Mouse (Mus musculus): ENCODE measurements around the gene Slc35a5. TPM values are rescaled to one million over a fixed set of nuclear protein-coding genes. Genes with fewer than 3 reads are reported as not detected.

Gene Slc35a5
- polyA plus RNA-seq, 1 experiment from 2014 or later, result 21.6 TPM

- H3K9me3 ChIP-seq (ENCODE audit: control insufficient read depth, low read length), result no peaks in the 10 kb centered on the region
- no peak overlapping the region for H3K9ac ChIP-seq (ENCODE audit: low read length)
- H3K27me3 ChIP-seq (ENCODE audit: control insufficient read depth, insufficient read depth, low read depth, low read length), result no peaks in the 10 kb centered on the region
- H3K27ac ChIP-seq (ENCODE audit: low read length), result no peak overlapping the region
- no peak overlapping the region for H3K4me2 ChIP-seq (ENCODE audit: low read depth, low read length)
- H3K4me3 ChIP-seq (ENCODE audit: low read length), result no peak overlapping the region
- no peaks in the 10 kb centered on the region for H3K36me3 ChIP-seq (ENCODE audit: control insufficient read depth, insufficient read depth, low read length)
- peaks cover 6% of the 10 kb centered on the region for H3K4me1 ChIP-seq (replicated peaks; ENCODE audit: control insufficient read depth, insufficient read depth, low read length)
- no peak for ATAC-seq (ENCODE audit: low read depth)
- 58% methylated on average over 5 of the region's 5 CpGs for WGBS
Observed at GRCm38 (mm10) chr16:45122571-45122970, 35.9 kb downstream of the Slc35a5 start.

- no peaks in the 10 kb centered on the region for H3K36me3 ChIP-seq (ENCODE audit: control insufficient read depth, insufficient read depth, low read length)
- peaks cover 6% of the 10 kb centered on the region for H3K4me1 ChIP-seq (replicated peaks; ENCODE audit: control insufficient read depth, insufficient read depth, low read length)
- 34% methylated on average over 5 of the region's 5 CpGs for WGBS
- no peaks in the 10 kb centered on the region for H3K9me3 ChIP-seq (ENCODE audit: control insufficient read depth, low read length)
- H3K27me3 ChIP-seq (ENCODE audit: control insufficient read depth, insufficient read depth, low read depth, low read length), result no peaks in the 10 kb centered on the region
- no peak overlapping the region for H3K9ac ChIP-seq (ENCODE audit: low read length)
- H3K27ac ChIP-seq (ENCODE audit: low read length), result peak overlapping the region; percentile 32; the same call in 1 of the 2 replicates
- H3K4me3 ChIP-seq (ENCODE audit: low read length), result no peak overlapping the region
- H3K4me2 ChIP-seq (ENCODE audit: low read depth, low read length), result no peak overlapping the region
- peak; percentile 80 for ATAC-seq (ENCODE audit: low read depth)
Observed at GRCm38 (mm10) chr16:45120844-45121425, 37.6 kb downstream of the Slc35a5 start.

- no peak overlapping the region for H3K4me3 ChIP-seq (ENCODE audit: low read length)
- WGBS, result 52% methylated on average over 3 of the region's 3 CpGs
- peaks cover 6% of the 10 kb centered on the region for H3K4me1 ChIP-seq (replicated peaks; ENCODE audit: control insufficient read depth, insufficient read depth, low read length)
- H3K27me3 ChIP-seq (ENCODE audit: control insufficient read depth, insufficient read depth, low read depth, low read length), result no peaks in the 10 kb centered on the region
- H3K27ac ChIP-seq (ENCODE audit: low read length), result no peak overlapping the region
- H3K9ac ChIP-seq (ENCODE audit: low read length), result no peak overlapping the region
- no peaks in the 10 kb centered on the region for H3K9me3 ChIP-seq (ENCODE audit: control insufficient read depth, low read length)
- H3K36me3 ChIP-seq (ENCODE audit: control insufficient read depth, insufficient read depth, low read length), result no peaks in the 10 kb centered on the region
- no peak overlapping the region for H3K4me2 ChIP-seq (ENCODE audit: low read depth, low read length)
- peak; percentile 44; the same call in 1 of the 2 replicates for ATAC-seq (ENCODE audit: low read depth)
Observed at GRCm38 (mm10) chr16:45118760-45119159, 39.7 kb downstream of the Slc35a5 start.

- ATAC-seq (ENCODE audit: low read depth), result no peak
- H3K36me3 ChIP-seq (ENCODE audit: control insufficient read depth, insufficient read depth, low read length), result no peaks in the 10 kb centered on the region
- WGBS, result 89% methylated on average over 3 of the region's 3 CpGs
Observed at GRCm38 (mm10) chr16:45117200-45117599, 41.3 kb downstream of the Slc35a5 start.

GRCm38 (mm10) chr16:45110498-45110897, 48.0 kb downstream of the Slc35a5 start:
- no peak overlapping the region for H3K4me3 ChIP-seq (ENCODE audit: low read length)
- H3K4me1 ChIP-seq (replicated peaks; ENCODE audit: control insufficient read depth, insufficient read depth, low read length), result peaks cover 6% of the 10 kb centered on the region; the same call in 1 of the 2 replicates
- no peaks in the 10 kb centered on the region for H3K27me3 ChIP-seq (ENCODE audit: control insufficient read depth, insufficient read depth, low read depth, low read length)
- peak; percentile 94 for ATAC-seq (ENCODE audit: low read depth)
- 12% methylated on average over 4 of the region's 4 CpGs for WGBS
- no peak overlapping the region for H3K9ac ChIP-seq (ENCODE audit: low read length)
- H3K36me3 ChIP-seq (ENCODE audit: control insufficient read depth, insufficient read depth, low read length), result no peaks in the 10 kb centered on the region
- H3K27ac ChIP-seq (ENCODE audit: low read length), result peak overlapping the region; percentile 59; the same call in 1 of the 2 replicates
- H3K9me3 ChIP-seq (ENCODE audit: control insufficient read depth, low read length), result no peaks in the 10 kb centered on the region
- H3K4me2 ChIP-seq (ENCODE audit: low read depth, low read length), result no peak overlapping the region

More at GRCm38 (mm10) chr16:45117200-45117599, 41.3 kb downstream of the Slc35a5 start:
- no peak overlapping the region for H3K4me2 ChIP-seq (ENCODE audit: low read depth, low read length)
- H3K9ac ChIP-seq (ENCODE audit: low read length), result no peak overlapping the region
- H3K4me1 ChIP-seq (replicated peaks; ENCODE audit: control insufficient read depth, insufficient read depth, low read length), result peaks cover 6% of the 10 kb centered on the region
- no peak overlapping the region for H3K27ac ChIP-seq (ENCODE audit: low read length)
- no peak overlapping the region for H3K4me3 ChIP-seq (ENCODE audit: low read length)
- H3K27me3 ChIP-seq (ENCODE audit: control insufficient read depth, insufficient read depth, low read depth, low read length), result no peaks in the 10 kb centered on the region
- H3K9me3 ChIP-seq (ENCODE audit: control insufficient read depth, low read length), result no peaks in the 10 kb centered on the region

GRCm38 (mm10) chr16:45108203-45108878, 50.2 kb downstream of the Slc35a5 start:
- no peak overlapping the region for H3K4me3 ChIP-seq (ENCODE audit: low read length)
- no peak for ATAC-seq (ENCODE audit: low read depth)
- H3K9me3 ChIP-seq (ENCODE audit: control insufficient read depth, low read length), result no peaks in the 10 kb centered on the region
- 43% methylated on average over 5 of the region's 5 CpGs for WGBS
- H3K36me3 ChIP-seq (ENCODE audit: control insufficient read depth, insufficient read depth, low read length), result no peaks in the 10 kb centered on the region
- no peak overlapping the region for H3K4me2 ChIP-seq (ENCODE audit: low read depth, low read length)
- no peaks in the 10 kb centered on the region for H3K27me3 ChIP-seq (ENCODE audit: control insufficient read depth, insufficient read depth, low read depth, low read length)
- H3K4me1 ChIP-seq (replicated peaks; ENCODE audit: control insufficient read depth, insufficient read depth, low read length), result peaks cover 6% of the 10 kb centered on the region; the same call in 1 of the 2 replicates
- H3K27ac ChIP-seq (ENCODE audit: low read length), result no peak overlapping the region
- no peak overlapping the region for H3K9ac ChIP-seq (ENCODE audit: low read length)

GRCm38 (mm10) chr16:45104993-45105392, 53.5 kb downstream of the Slc35a5 start:
- Histone ChIP-seq H3K9ac (ENCODE audit: low read length) (no peak overlapping the region), H3K9me3 (ENCODE audit: control insufficient read depth, low read length) (no peaks in the 10 kb centered on the region), H3K36me3 (ENCODE audit: control insufficient read depth, insufficient read depth, low read length) (no peaks in the 10 kb centered on the region), H3K4me1 (replicated peaks; ENCODE audit: control insufficient read depth, insufficient read depth, low read length) (peaks cover 5% of the 10 kb centered on the region), H3K4me2 (ENCODE audit: low read depth, low read length) (no peak overlapping the region), H3K27me3 (ENCODE audit: control insufficient read depth, insufficient read depth, low read depth, low read length) (no peaks in the 10 kb centered on the region), H3K4me3 (ENCODE audit: low read length) (no peak overlapping the region), H3K27ac (ENCODE audit: low read length) (no peak overlapping the region)
- no peak for ATAC-seq (ENCODE audit: low read depth)
- 63% methylated on average over 3 of the region's 3 CpGs for WGBS

- no peak overlapping the region for H3K4me2 ChIP-seq (ENCODE audit: low read depth, low read length)
- 34% methylated on average over 3 of the region's 3 CpGs for WGBS
- H3K4me1 ChIP-seq (replicated peaks; ENCODE audit: control insufficient read depth, insufficient read depth, low read length), result peaks cover 5% of the 10 kb centered on the region
Observed at GRCm38 (mm10) chr16:45100892-45101291, 57.6 kb downstream of the Slc35a5 start.

GRCm38 (mm10) chr16:45098886-45099210, 59.7 kb downstream of the Slc35a5 start:
- Histone ChIP-seq H3K27me3 (ENCODE audit: control insufficient read depth, insufficient read depth, low read depth, low read length) (no peaks in the 10 kb centered on the region), H3K4me3 (ENCODE audit: low read length) (peak overlapping the region; percentile 26), H3K9ac (ENCODE audit: low read length) (no peak overlapping the region), H3K4me2 (ENCODE audit: low read depth, low read length) (peak overlapping the region; percentile 46), H3K9me3 (ENCODE audit: control insufficient read depth, low read length) (no peaks in the 10 kb centered on the region), H3K4me1 (replicated peaks; ENCODE audit: control insufficient read depth, insufficient read depth, low read length) (peaks cover 5% of the 10 kb centered on the region), H3K27ac (ENCODE audit: low read length) (peak overlapping the region; percentile 4; the same call in 1 of the 2 replicates), H3K36me3 (ENCODE audit: control insufficient read depth, insufficient read depth, low read length) (no peaks in the 10 kb centered on the region)
- ATAC-seq (ENCODE audit: low read depth), result no peak
- WGBS, result 55% methylated on average over 6 of the region's 6 CpGs

More at GRCm38 (mm10) chr16:45100892-45101291, 57.6 kb downstream of the Slc35a5 start:
- Histone ChIP-seq H3K4me3 (ENCODE audit: low read length) (no peak overlapping the region), H3K9me3 (ENCODE audit: control insufficient read depth, low read length) (no peaks in the 10 kb centered on the region), H3K9ac (ENCODE audit: low read length) (no peak overlapping the region), H3K27me3 (ENCODE audit: control insufficient read depth, insufficient read depth, low read depth, low read length) (no peaks in the 10 kb centered on the region), H3K36me3 (ENCODE audit: control insufficient read depth, insufficient read depth, low read length) (no peaks in the 10 kb centered on the region), H3K27ac (ENCODE audit: low read length) (no peak overlapping the region)
- ATAC-seq (ENCODE audit: low read depth), result 0 out of 2 replicates have a peak, but pooled peaks have one; percentile 18

All from lung, embryonic 16.5 days (tissue).